Mouse (Mus musculus) gastrocnemius, postnatal 14 days (tissue): ENCODE results near the gene Zfp185. TPM values are rescaled to one million over a fixed set of nuclear protein-coding genes. Genes with fewer than 3 reads are reported as not detected.
A peak's percentile ranks its signal among the peaks of the same experiment; 100 is the strongest.
"Not testable (repeated sequence)": the region's sequence is repeated elsewhere in the genome, so short reads cannot be mapped to it uniquely, and the experiment has no call there.

Source experiments
- DNase-seq: peaks from one replicate; pipeline ENCODE4 v3.0.0; 2021; ENCODE audit warnings: mixed read lengths
- intact Hi-C: fragments of 180-260 bp; cut with DNase I; formaldehyde crosslinking; loops from one replicate; pipeline ENCODE4 v1.15.1; 2025; ENCODE audit warnings: low total_unique reads
- microRNA-seq, 2 experiments: library from miRNA; unstranded; fragments of <30 nt; microRNA quantifications; one replicate each; pipeline ENCODE4 v1.2.0; 2021
- total RNA-seq, 2 experiments: library from RNA; stranded (reverse); gene quantifications; 2 replicates each; pipeline ENCODE4 v1.2.3; 2021

The Zfp185 gene
- total RNA-seq, 2 experiments from 2014 or later, result 5.5 to 8.7 TPM

- intact Hi-C loops, result no loop called here
- DNase-seq, result peak; percentile 88
Observed at GRCm38 (mm10) chrX:73053860-73054563, 66.9 kb downstream of the Zfp185 start.

- DNase-seq, result no peak
- intact Hi-C loops, result no loop called here
Observed at GRCm38 (mm10) chrX:73061528-73061927, 74.4 kb downstream of the Zfp185 start.

GRCm38 (mm10) chrX:73062323-73062722 is 75.2 kb downstream of the Zfp185 start:
- intact Hi-C loops, result no loop called here
- no peak for DNase-seq

- intact Hi-C loops, result no loop called here
- DNase-seq, result peak; percentile 6
Observed at GRCm38 (mm10) chrX:73063512-73064414, 76.6 kb downstream of the Zfp185 start.

- DNase-seq, result no peak
- intact Hi-C loops, result no loop called here
Observed at GRCm38 (mm10) chrX:73064415-73064793, 77.3 kb downstream of the Zfp185 start, which contains the start of gene Pnma3. Gene Pnma3, plus strand, starts transcription at chrX:73064787.

GRCm38 (mm10) chrX:73066765-73067312 is 79.7 kb downstream of the Zfp185 start:
- intact Hi-C loops, DNase-seq: not testable (repeated sequence)

Small RNAs within 50 kb of the gene (microRNA-seq; reads per million reads assigned to microRNA genes)
- gene Mir2137, result 0 to 0.50 reads per million in 2 experiments

Other genes starting within 250 kb of the Zfp185 start
- gene Gabrq, start 162.2 kb upstream of the Zfp185 start, total RNA-seq, result under 1 TPM; 0.04 to 0.12 TPM
- gene Cetn2, start 68.9 kb upstream of the Zfp185 start, total RNA-seq, result 10 to 100 TPM; 22.7 to 25.5 TPM
- gene Nsdhl, start 68.8 kb upstream of the Zfp185 start, total RNA-seq, result 1 to 10 TPM; 5.5 to 8.1 TPM
- not detected for gene Pnma5, start 49.8 kb downstream of the Zfp185 start, total RNA-seq
- not detected for gene Pnma3, start 77.4 kb downstream of the Zfp185 start, total RNA-seq
- under 1 TPM in 1 of 2 experiments, not detected in 1; 0.82 TPM for gene Xlr4a, start 95.1 kb downstream of the Zfp185 start, total RNA-seq
- under 1 TPM; 0.38 to 0.68 TPM for gene Xlr3a, start 109.8 kb downstream of the Zfp185 start, total RNA-seq
- not detected for gene Gm14685, start 129.7 kb downstream of the Zfp185 start, total RNA-seq
- not detected for gene Xlr5b, start 161.5 kb downstream of the Zfp185 start, total RNA-seq
- not detected for gene DXBay18, start 162.1 kb downstream of the Zfp185 start, total RNA-seq
- gene Spin2d, start 189.7 kb downstream of the Zfp185 start, total RNA-seq, result not detected
- gene Xlr3b, start 204.9 kb downstream of the Zfp185 start, total RNA-seq, result 1 to 10 TPM; 2.7 to 4.8 TPM
- not detected for gene Xlr4b, start 227.0 kb downstream of the Zfp185 start, total RNA-seq
- 1 to 10 TPM; 7.2 to 8.6 TPM for gene F8a, start 241.0 kb downstream of the Zfp185 start, total RNA-seq